In the genomic region with DNA sequence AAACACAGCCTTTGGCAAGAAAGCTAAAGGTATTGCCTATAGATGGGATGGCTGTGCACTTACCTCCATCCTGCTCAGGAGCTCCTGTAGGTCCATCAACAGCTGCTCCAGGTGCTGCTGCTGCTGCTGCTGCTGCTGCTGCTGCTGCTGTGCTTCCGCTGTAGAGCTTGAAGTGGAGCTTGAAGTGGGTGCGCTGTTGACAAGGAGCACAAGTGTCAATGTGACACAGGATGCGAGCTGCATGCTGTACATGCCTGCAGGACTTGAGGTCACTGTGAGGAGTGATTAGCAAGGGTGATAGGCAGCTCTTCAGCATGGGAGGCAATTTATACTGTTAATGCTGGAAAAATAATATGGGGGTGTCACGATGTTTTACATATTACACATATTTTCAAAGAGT, we compare ENCODE assay signal across 17 mouse cellular contexts. TPM values are rescaled to one million over a fixed set of nuclear protein-coding genes. Genes with fewer than 3 reads are reported as not detected.
"Had no signal": no experiment of that assay in that cellular context is flagged by ENCODE, and none has a peak within 500 bp of the region (broad histone marks: within the 10 kb centered on the region; RNA-seq: fewer than 3 reads in every experiment).

Il2 (minus strand) TSS at position 305 of the 400 bp plus-strand sequence.

- ATAC-seq: liver, embryonic 12.5 days had no signal

- H3K36me3 ChIP-seq: kidney, embryonic 15.5 days; limb, embryonic 15.5 days; liver, embryonic 12.5 days; neural tube, embryonic 13.5 days had no signal

- H3K4me3 ChIP-seq: kidney, embryonic 15.5 days; limb, embryonic 15.5 days; liver, embryonic 12.5 days; neural tube, embryonic 13.5 days had no signal

- H3K27ac ChIP-seq: kidney, embryonic 15.5 days; limb, embryonic 15.5 days; liver, embryonic 12.5 days; macrophage; neural tube, embryonic 13.5 days had no signal

- H3K27me3 ChIP-seq: kidney, embryonic 15.5 days; limb, embryonic 15.5 days; liver, embryonic 12.5 days; neural tube, embryonic 13.5 days had no signal

- H3K9me3 ChIP-seq: kidney, embryonic 15.5 days; limb, embryonic 15.5 days; liver, embryonic 12.5 days; neural tube, embryonic 13.5 days had no signal

- DNase-seq: kidney, adult 2 months; kidney, postnatal 14 days; layer of hippocampus, postnatal 36 days; lung, embryonic 14.5 days; lung, postnatal 10 days; midbrain, embryonic 14.5 days; retina, postnatal 1 day; right cerebral cortex, postnatal 4 days; spleen, adult 18-20 months had no signal

- H3K9ac ChIP-seq: kidney, embryonic 15.5 days; limb, embryonic 15.5 days; liver, embryonic 12.5 days; lung, embryonic 14.5 days; neural tube, embryonic 13.5 days had no signal

- H3K4me2 ChIP-seq: kidney, embryonic 15.5 days; limb, embryonic 15.5 days; liver, embryonic 12.5 days; lung, embryonic 14.5 days; neural tube, embryonic 13.5 days had no signal

- H3K4me1 ChIP-seq: kidney, embryonic 15.5 days; liver, embryonic 12.5 days; neural tube, embryonic 13.5 days had no signal

RNA-seq across cellular contexts. Expression of gene Il2, which starts in this region (rescaled TPM):
- total RNA-seq: layer of hippocampus, postnatal 36 days; left cerebral cortex, adult 8-10 months; left cerebral cortex, postnatal 25 days had no signal
- polyA plus RNA-seq: kidney, embryonic 15.5 days; liver, embryonic 16.5 days; macrophage had no signal
